Mouse (Mus musculus) retina, adult 2 months (tissue): ENCODE data around the gene Il17rc.

Source experiments
- DNase-seq: peaks from one replicate; pipeline ENCODE4 v3.0.0-alpha.2; 2012; ENCODE audit warnings: low read depth, low spot score

Il17rc gene

DNA sequence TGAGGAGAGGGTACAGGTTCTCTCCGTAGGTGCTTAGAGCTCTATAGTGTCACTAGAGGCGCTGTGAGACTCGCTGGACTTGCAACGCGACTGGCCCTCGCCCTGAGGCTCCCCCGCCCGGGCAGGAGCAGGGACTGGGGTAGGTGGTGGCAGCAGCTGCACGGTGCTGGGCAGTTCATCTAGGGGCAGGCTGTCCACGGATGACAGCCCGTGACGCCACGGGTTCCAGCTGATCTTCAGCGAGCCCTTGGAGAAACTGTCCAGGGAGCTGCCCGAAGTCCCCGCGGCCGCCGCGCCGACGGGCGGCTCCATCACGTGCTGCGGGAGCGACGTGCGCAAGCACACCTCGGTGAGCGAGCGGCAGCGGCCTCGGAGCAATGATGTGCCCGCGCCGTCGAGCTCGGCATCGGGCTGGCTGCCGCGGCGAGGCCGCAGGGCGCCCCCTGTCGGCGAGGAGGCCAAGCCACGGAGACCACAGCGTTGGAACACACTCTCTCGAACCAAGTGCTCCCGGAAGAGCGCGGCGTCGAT is 23.1 kb downstream of the Il17rc start:
- DNase-seq, result peak; percentile 49

- DNase-seq, result no peak
Observed at GRCm38 (mm10) chr6:113495071-113495675, 23.9 kb downstream of the Il17rc start.

GRCm38 (mm10) chr6:113499346-113499745 is 28.1 kb downstream of the Il17rc start:
- no peak for DNase-seq

GRCm38 (mm10) chr6:113501388-113502084 is 30.3 kb downstream of the Il17rc start, which contains the start of gene Prrt3:
Gene Prrt3 (minus strand): TSS chr6:113501931.
- no peak for DNase-seq

- no peak for DNase-seq
Observed at GRCm38 (mm10) chr6:113502801-113503200, 31.6 kb downstream of the Il17rc start.

GRCm38 (mm10) chr6:113505689-113506088 is 34.5 kb downstream of the Il17rc start:
- DNase-seq, result no peak

DNA sequence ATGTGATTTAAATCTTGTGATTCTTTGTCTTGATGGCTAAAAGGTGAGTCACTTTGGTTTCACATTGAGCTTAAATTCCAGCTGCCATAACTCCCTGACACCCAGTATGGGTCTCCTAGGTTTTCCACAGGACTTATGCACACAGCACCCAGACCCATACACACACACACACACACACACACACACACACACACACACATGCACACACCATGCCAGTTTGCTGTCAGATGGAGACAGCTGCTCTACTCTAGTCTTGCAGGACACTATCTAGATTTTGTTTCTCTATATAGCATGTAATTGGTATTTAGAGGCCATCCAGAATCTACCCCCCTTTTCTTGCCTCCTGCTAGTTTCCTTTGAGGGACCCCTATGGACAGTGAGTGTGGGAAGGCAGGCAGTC is 35.9 kb downstream of the Il17rc start:
- no peak for DNase-seq

GRCm38 (mm10) chr6:113508272-113508946 is 37.2 kb downstream of the Il17rc start:
- DNase-seq, result no peak

- no peak for DNase-seq
Observed at GRCm38 (mm10) chr6:113508947-113509280, 37.7 kb downstream of the Il17rc start.

- DNase-seq, result no peak
Observed at GRCm38 (mm10) chr6:113513944-113514343, 42.7 kb downstream of the Il17rc start.

DNA sequence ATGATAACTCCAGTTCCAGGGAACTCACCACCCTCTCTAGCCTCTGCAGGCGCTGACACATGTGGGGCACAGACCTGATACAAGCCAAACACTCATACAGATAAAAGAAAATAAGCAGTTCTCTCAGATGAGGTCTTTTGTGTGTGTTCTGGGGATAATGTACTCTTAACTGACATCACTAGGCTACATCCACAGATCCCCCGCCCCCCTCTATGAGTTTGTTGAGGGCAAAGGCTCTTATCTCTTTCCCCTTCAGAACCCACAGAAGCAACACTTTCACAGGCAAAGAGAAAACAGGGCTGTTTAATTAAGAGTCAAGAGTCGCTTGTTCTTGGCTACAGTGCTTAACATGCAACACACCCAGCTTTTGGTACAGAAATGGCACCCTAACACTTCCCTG is 43.4 kb downstream of the Il17rc start:
- no peak for DNase-seq

- DNase-seq, result no peak
Observed at GRCm38 (mm10) chr6:113517434-113518080, 46.3 kb downstream of the Il17rc start.

GRCm38 (mm10) chr6:113522310-113522709 is 51.1 kb downstream of the Il17rc start:
- DNase-seq, result no peak

DNA sequence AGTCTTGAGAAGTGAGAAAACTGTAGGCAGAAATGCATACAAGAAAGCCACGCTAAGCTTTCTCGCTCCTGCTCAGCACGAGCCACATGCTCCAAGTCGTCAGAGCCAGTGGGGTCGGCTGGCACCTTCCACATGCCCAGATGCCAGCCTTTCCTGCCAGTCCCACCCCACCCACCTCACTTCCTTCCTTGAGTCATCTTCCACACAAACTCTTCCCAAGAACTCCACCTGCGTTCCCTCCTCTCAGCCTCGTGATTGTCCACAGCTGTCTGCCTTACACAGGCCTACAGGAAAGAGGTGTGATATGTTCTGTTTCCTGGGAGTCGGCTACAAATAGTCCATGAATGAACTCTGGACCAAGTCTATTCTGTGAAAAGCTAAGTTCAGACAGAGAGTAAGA is 52.2 kb downstream of the Il17rc start:
- DNase-seq, result no peak

- peak; percentile 75 for DNase-seq
Observed at GRCm38 (mm10) chr6:113530932-113531839, 60.0 kb downstream of the Il17rc start, which contains the start of the genes Emc3 and Fancd2. Gene Emc3 (minus strand): TSS chr6:113531652. Gene Fancd2 (plus strand): TSS chr6:113531682.

GRCm38 (mm10) chr6:113531840-113532404 is 60.7 kb downstream of the Il17rc start:
- no peak for DNase-seq
